Mouse (Mus musculus): ENCODE results near the gene Nr1h4.

The Nr1h4 gene

GRCm38 (mm10) chr10:89520381-89520780 is 13.0 kb downstream of the Nr1h4 start:
- DNase-seq = no peak

GRCm38 (mm10) chr10:89519226-89519625 is 14.2 kb downstream of the Nr1h4 start:
- no peak for DNase-seq

GRCm38 (mm10) chr10:89518365-89518764 is 15.0 kb downstream of the Nr1h4 start:
- no peak for DNase-seq

GRCm38 (mm10) chr10:89515813-89516212 is 17.6 kb downstream of the Nr1h4 start:
- no peak for DNase-seq

- DNase-seq = no peak
Observed at GRCm38 (mm10) chr10:89512562-89512961, 20.8 kb downstream of the Nr1h4 start.

DNA sequence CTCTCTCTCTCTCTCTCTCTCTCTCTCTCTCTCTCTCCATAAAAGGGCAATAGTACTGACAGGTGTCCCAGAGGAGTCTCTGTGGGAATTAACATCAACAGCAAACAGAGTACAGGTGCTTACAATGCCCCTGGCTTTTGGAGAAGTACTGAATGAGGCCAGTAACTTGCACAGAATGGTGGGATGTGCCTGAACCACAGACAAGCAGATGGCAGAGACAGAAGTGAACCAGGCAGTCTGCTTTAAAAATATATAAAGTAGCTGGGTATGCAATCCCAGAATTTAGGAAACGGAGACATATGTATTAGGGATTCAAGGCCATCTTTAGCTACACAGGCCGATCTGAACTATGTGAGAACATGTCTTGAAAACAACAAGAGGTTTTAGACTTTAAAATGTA is 22.8 kb downstream of the Nr1h4 start:
- DNase-seq = no peak

DNA sequence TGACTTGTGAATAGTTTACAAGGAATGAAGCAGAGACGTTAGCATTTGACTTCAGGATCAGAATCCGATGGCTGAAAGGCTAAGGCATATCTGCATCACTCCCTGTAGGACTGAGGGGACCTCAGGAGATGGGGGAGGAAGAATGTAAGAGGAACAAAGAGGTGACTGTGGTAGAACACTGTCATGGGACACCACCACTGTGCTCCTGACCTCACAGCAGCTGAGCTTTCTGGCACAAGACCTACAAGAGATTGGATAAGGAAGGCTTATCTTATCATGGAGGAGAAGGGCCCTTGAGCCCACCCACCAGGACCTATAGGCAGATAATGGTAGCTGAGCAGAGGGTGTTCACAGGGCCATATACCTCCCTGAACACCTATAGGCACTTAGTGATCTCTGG is 24.8 kb downstream of the Nr1h4 start:
- no peak for DNase-seq

DNA sequence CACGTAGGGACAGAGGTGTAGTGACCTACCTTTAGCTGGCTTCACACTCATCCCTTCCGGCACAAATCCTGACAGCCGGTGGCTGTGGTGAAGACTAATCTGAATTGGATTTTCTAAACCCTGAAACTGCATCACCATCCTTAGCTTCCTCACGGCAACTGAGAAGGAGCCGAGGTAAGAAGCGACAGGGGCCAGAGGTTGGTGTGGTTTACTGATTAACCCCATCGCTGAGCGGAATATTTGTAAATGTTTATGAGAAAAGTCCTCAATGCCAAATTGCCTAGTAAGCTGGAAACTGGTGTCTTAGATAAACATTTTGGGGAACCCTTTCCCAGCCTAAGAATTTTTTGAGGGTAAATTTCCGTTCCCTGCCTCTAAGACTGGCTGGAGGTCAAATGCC is 26.9 kb downstream of the Nr1h4 start:
- DNase-seq = peak; percentile 66

- no peak for DNase-seq
Observed at GRCm38 (mm10) chr10:89505592-89505955, 27.8 kb downstream of the Nr1h4 start.

- peak; percentile 23 for DNase-seq
Observed at GRCm38 (mm10) chr10:89504952-89505591, 28.3 kb downstream of the Nr1h4 start.

DNA sequence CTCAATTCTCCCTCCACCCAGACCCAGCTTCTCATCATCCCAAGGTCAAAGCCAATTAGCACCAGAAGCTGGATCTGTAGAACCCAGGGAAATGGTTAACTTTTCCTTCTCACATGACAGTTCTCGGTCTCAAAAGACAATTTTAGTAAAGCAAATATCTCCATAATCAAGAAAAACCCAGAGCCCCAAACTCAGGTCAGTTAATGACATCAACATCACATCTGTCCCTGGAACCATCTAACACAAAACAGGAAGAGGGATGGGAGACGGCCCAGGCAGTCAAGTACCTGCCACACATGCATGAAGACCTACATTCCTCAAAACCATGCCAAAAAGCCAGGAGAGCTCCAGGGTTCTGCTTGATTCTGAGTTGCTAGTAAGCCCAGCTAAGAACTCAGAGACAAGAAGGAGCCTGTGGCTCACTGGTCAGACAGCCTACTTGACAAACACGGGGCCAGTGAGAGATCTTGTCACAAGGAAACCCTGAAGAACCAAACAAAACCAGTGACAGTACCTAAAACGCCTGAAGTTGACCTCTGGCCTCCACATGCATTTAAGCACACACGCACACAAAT is 30.3 kb downstream of the Nr1h4 start:
- peak; percentile 47 for DNase-seq

DNA sequence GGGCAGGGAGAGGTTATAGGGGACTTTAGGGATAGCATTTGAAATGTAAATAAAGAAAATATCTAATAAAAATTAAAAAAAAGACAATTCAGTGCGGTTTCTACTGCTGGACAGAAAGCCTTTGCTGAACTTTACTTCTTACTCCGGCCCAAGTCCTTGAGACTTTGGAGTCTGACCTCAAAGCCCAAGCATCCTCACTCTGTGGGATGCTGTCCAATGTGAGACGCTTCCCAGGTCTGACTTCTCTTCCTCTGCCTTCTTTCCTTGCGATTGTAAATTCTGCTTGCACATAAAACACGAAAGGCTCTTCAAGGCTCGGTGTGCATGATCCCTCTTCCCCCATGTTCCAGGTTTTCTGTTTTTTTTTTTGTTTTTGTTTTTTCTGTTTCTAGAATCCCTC is 31.5 kb downstream of the Nr1h4 start:
- DNase-seq = peak; percentile 35

GRCm38 (mm10) chr10:89495537-89495936 is 37.8 kb downstream of the Nr1h4 start:
- no peak for DNase-seq

- DNase-seq = no peak
Observed at GRCm38 (mm10) chr10:89491321-89491720, 42.1 kb downstream of the Nr1h4 start.

DNA sequence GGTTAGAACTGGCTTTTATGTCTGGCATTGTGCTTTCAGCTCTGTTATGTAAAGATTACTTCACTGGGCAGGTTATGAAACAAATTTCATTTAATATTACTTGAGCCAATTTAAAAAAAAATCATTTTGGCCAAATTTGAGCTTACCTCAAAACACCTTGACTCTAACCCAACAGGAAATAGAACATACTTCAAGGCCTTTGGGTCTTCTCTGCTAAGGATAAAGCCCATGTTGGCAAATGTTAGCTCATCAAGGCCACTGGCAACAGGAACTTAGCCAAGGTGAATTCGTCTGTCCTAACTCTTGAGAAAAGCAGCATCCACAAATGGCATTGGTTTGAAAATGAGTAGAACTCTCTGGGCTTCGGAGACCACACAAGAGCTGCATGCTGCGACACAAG is 43.1 kb downstream of the Nr1h4 start:
- no peak for DNase-seq

DNA sequence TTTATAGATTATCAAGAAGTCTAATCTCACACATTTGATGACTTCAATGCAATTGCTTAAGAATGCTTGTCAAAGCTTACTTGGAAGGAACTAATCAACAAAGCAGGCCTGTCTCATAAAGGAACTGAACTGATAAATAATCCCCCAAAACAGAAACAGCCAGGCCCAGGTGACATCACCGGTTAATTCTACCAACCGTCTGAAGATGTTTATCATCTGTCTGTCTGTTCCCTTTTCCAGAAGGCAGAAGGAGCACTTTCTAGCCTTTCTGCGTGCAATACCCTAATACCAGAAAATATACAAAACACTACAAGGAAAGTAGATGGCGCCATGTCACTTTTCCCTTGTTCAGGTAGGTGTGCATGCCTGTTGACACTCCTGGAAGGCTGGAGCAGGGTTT is 43.9 kb downstream of the Nr1h4 start:
- DNase-seq = no peak

GRCm38 (mm10) chr10:89486995-89487742 is 46.2 kb downstream of the Nr1h4 start:
- no peak for DNase-seq

GRCm38 (mm10) chr10:89484907-89485306 is 48.5 kb downstream of the Nr1h4 start:
- DNase-seq = no peak

DNA sequence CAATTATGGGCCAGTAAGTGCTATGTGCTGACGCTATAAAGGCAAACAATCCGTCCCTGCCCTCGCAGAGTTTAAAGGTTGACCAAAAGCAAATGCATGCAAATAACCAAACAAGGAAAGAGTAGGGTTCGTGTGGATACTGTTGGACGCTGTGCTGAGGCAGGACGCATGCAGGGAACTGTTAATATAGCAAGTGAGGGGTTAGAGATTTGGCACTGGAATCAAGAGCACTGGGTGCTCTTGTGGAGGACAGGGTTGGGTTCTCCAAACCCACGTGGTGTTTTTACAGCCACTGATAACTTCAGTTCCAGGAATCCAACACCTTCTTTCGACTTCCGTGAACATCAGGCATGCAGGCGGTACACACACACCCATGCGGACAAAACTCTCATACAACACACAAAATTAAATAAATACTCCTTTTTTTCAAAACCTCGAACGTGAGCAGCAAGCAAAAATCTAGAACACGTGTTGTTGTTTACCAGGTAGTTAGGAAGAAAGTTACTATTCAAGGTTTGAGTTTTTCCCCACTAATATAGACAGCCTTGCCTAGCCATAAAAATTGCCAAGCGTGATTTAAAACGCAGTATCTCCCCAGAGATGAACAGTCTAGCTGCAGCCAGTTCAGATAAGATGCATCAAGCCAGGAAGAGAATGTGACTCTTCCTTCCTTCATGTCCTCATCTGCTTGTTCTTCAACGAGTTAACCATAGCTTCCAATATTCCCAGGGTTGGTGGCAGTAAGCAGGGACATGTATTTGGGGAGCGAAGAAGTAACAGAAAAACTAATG is 49.4 kb downstream of the Nr1h4 start:
- no peak for DNase-seq

- DNase-seq = no peak
Observed at GRCm38 (mm10) chr10:89483113-89483512, 50.3 kb downstream of the Nr1h4 start.

DNA sequence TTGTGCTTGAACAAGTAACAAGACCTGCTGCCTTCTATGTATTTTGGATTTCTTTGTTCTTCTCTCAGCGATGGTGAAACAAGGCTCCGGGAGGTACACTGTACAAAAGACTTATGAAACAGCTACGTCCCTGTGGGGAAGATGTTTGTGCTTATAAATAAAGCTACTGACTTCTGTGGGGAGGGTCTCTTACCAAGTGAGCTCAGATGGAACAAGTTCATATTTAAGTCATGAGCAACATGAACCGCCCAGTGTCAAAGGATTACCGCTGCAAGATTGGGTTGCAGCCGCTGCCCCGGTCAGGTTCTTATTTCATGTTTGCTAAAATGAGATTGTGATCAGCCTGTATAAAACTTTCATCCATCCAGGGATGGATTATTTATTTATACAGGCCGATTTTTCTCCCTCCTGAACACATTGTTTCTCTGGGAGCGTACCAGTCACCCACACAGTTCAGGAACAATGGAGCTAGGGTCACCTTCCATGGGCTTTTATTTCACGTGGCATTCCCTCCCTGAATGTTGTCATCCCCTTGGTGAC is 51.2 kb downstream of the Nr1h4 start:
- no peak for DNase-seq

- DNase-seq = no peak
Observed at GRCm38 (mm10) chr10:89481638-89482037, 51.7 kb downstream of the Nr1h4 start.

- no peak for DNase-seq
Observed at GRCm38 (mm10) chr10:89478766-89479165, 54.6 kb downstream of the Nr1h4 start.
